9 mouse cellular contexts compared by ENCODE assay signal in the genomic region with DNA sequence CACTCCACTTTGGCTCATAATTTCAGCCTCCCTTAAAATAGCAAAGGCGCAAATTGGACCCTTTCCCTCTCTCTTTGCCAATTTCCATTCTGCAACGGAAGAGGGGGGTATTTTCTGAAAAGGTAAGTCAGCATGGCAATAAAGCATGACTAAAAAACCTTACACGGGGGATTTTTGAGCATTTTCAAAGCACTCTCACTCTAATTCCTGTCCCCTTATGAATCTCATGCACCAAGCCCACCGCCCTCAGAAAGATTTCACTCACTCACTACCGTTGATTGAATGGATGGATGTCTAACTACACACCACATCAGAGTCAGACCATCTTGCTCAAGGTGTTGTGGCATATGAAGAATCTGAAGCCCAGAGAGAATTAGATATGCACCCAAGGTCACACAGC. TPM values are rescaled to one million over a fixed set of nuclear protein-coding genes. Genes with fewer than 3 reads are reported as not detected.
DNase-seq lines count a peak whose midpoint lies in the region; ATAC-seq and TF ChIP-seq lines count a peak whose summit lies in the region.
"Had no signal": no experiment of that assay in that cellular context is flagged by ENCODE, and none has a peak within 500 bp of the region (broad histone marks: within the 10 kb centered on the region; RNA-seq: fewer than 3 reads in every experiment).

A gene (minus strand): TSS at position 101 of the 400 bp plus-strand sequence.

- H3K4me2 ChIP-seq in forebrain, embryonic 11.5 days (ENCODE audit: low read depth, low read length, severe bottlenecking): peak within 1 kb of the TSS; percentile 73
- peak within 1 kb of the TSS; percentile 76 for H3K4me2 ChIP-seq in neural tube, embryonic 12.5 days (replicated peaks)

- H3K4me1 ChIP-seq in forebrain, embryonic 11.5 days (replicated peaks; ENCODE audit: control insufficient read depth, insufficient read depth, low read length): no peaks in the 10 kb centered on the region
- no peaks in the 10 kb centered on the region for H3K4me1 ChIP-seq in neural tube, embryonic 12.5 days

- WGBS in forebrain, embryonic 11.5 days: 26% methylated on average over 5 of the region's 5 CpGs
- WGBS in neural tube, embryonic 12.5 days: 21% methylated on average over 5 of the region's 5 CpGs

- no peaks in the 10 kb centered on the region for H3K36me3 ChIP-seq in forebrain, embryonic 11.5 days (ENCODE audit: control insufficient read depth, insufficient read depth, low read length)
- H3K36me3 ChIP-seq in neural tube, embryonic 12.5 days: no peaks in the 10 kb centered on the region

- no peak for ATAC-seq in forebrain, embryonic 11.5 days (replicated peaks; ENCODE audit: low FRiP score)
- ATAC-seq in neural tube, embryonic 12.5 days (ENCODE audit: low FRiP score, low read depth): no peak

- no peak for DNase-seq in layer of hippocampus, adult 2 months (ENCODE audit: low spot score in 2 of 2)
- no peak for DNase-seq in layer of hippocampus, adult 9-10 months (ENCODE audit: low spot score)
- no peak for DNase-seq in forebrain, embryonic 11.5 days (ENCODE audit: low spot score)
- DNase-seq in layer of hippocampus, postnatal 36 days: no peak
- DNase-seq in ovary, postnatal 10 days (ENCODE audit: low spot score): no peak
- DNase-seq in cerebellum, postnatal 14 days: no peak
- DNase-seq in urinary bladder, postnatal 4 days (ENCODE audit: low spot score in 2 of 2): no peak

- TF ChIP-seq CTCF in layer of hippocampus, adult 2 months (conservative IDR thresholded peaks at IDR 0.05): no peak

- peaks cover 4% of the 10 kb centered on the region for H3K27me3 ChIP-seq in forebrain, embryonic 11.5 days (ENCODE audit: control insufficient read depth, insufficient read depth, low read length)
- 0 out of 2 replicates have a peak, but pooled peaks cover 13% of the 10 kb centered on the region for H3K27me3 ChIP-seq in neural tube, embryonic 12.5 days (replicated peaks)

- no peaks in the 10 kb centered on the region for H3K9me3 ChIP-seq in forebrain, embryonic 11.5 days (ENCODE audit: control insufficient read depth, low read length)
- H3K9me3 ChIP-seq in neural tube, embryonic 12.5 days: no peaks in the 10 kb centered on the region

- H3K4me3 ChIP-seq in layer of hippocampus, adult 2 months: peak within 1 kb of the TSS; percentile 55
- peak within 1 kb of the TSS; percentile 41 for H3K4me3 ChIP-seq in forebrain, embryonic 11.5 days (ENCODE audit: low read depth, low read length)
- peak within 1 kb of the TSS; percentile 44 for H3K4me3 ChIP-seq in neural tube, embryonic 12.5 days

- H3K9ac ChIP-seq in forebrain, embryonic 11.5 days (ENCODE audit: low read length): peak within 1 kb of the TSS; percentile 67
- peak within 1 kb of the TSS; percentile 57 for H3K9ac ChIP-seq in neural tube, embryonic 12.5 days

- no peak within 1 kb of the TSS for H3K27ac ChIP-seq in layer of hippocampus, adult 2 months
- no peak within 1 kb of the TSS for H3K27ac ChIP-seq in forebrain, embryonic 11.5 days (ENCODE audit: low read depth, low read length)
- H3K27ac ChIP-seq in neural tube, embryonic 12.5 days: no peak within 1 kb of the TSS
- H3K27ac ChIP-seq: macrophage had no signal

RNA-seq across cellular contexts. Expression of the gene that starts here (rescaled TPM):
- total RNA-seq in layer of hippocampus, adult 2 months (2021): 10 to 100 TPM; 24.0 to 25.9 TPM
- polyA plus RNA-seq in forebrain, embryonic 11.5 days (2014; fragmentation: Nextera tagmentation; extraction: Ambion mirVana): 23.9 and 27.4 TPM in 2 replicates
- total RNA-seq in layer of hippocampus, postnatal 36 days (2021): 10 to 100 TPM; 19.4 to 24.4 TPM
- 12.4 and 14.3 TPM in 2 replicates for polyA plus RNA-seq in neural tube, embryonic 12.5 days (2016; fragmentation: Nextera tagmentation; extraction: Ambion mirVana)
- polyA plus RNA-seq: macrophage had no signal
